In the genomic region with DNA sequence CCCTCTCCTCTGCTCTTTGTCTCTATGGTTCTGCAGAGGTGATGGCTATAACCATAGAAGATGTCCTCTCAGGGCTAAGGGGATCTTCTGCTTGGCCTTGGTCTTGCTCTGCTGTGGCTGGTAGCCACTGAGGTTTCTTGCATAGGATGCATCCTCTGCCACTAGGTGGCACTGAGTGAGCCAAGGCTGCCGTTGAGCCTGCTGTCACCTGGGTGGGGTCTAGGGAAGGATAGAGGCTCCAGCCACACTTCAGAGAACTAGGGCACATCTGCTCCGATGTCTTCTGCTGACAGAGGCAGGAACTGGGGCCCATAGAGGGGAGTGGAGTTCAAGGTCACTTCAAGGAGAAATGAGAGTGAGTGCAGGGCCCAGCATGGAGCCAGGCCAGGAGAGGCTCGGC, we compare ENCODE assay signal across 8 mouse cellular contexts. TPM values are rescaled to one million over a fixed set of nuclear protein-coding genes. Genes with fewer than 3 reads are reported as not detected.
DNase-seq lines count a peak whose midpoint lies in the region; ATAC-seq and TF ChIP-seq lines count a peak whose summit lies in the region.

No protein-coding gene starts in this region.

- peaks cover 35% of the 10 kb centered on the region for H3K4me1 ChIP-seq in E14TG2a.4 (replicated peaks; ENCODE audit: low read depth, low read length)
- peaks cover 6% of the 10 kb centered on the region for H3K4me1 ChIP-seq in heart, postnatal 0 days (ENCODE audit: control insufficient read depth, insufficient read depth)
- H3K4me1 ChIP-seq in midbrain, embryonic 10.5 days, result peaks cover 62% of the 10 kb centered on the region

- H3K27me3 ChIP-seq in E14TG2a.4 (ENCODE audit: insufficient read depth, low read length), result peaks cover 64% of the 10 kb centered on the region
- peaks cover 9% of the 10 kb centered on the region; the same call in 1 of the 2 replicates for H3K27me3 ChIP-seq in heart, postnatal 0 days (ENCODE audit: control insufficient read depth, insufficient read depth, low read length)
- peaks cover 64% of the 10 kb centered on the region for H3K27me3 ChIP-seq in midbrain, embryonic 10.5 days (ENCODE audit: low read depth, poor library complexity, severe bottlenecking)

- H3K9ac ChIP-seq in heart, postnatal 0 days (replicated peaks; ENCODE audit: low read depth, low read length), result no peak overlapping the region

- ATAC-seq in CD4-positive, CD25-positive, alpha-beta regulatory T cell, adult 4 months, result no peak
- ATAC-seq in heart, postnatal 0 days (ENCODE audit: insufficient read depth, low read depth), result no peak

- H3K36me3 ChIP-seq in E14TG2a.4 (ENCODE audit: insufficient read depth, low read length), result no peaks in the 10 kb centered on the region
- H3K36me3 ChIP-seq in heart, postnatal 0 days (replicated peaks; ENCODE audit: control insufficient read depth, insufficient read depth, low read length), result no peaks in the 10 kb centered on the region
- H3K36me3 ChIP-seq in midbrain, embryonic 10.5 days, result no peaks in the 10 kb centered on the region

- no peak for TF ChIP-seq EP300 in heart, postnatal 0 days (IDR thresholded peaks at IDR 0.05; ENCODE audit: low read depth)

- no peak overlapping the region for H3K4me3 ChIP-seq in E14TG2a.4 (replicated peaks; ENCODE audit: low read length)
- no peak overlapping the region for H3K4me3 ChIP-seq in heart, postnatal 0 days (ENCODE audit: low read depth, low read length)
- H3K4me3 ChIP-seq in midbrain, embryonic 10.5 days, result no peak overlapping the region

- TF ChIP-seq CTCF in E14TG2a.4 (conservative IDR thresholded peaks at IDR 0.05; ENCODE audit: low read length), result peak; percentile 60
- TF ChIP-seq CTCF in heart, postnatal 0 days (IDR thresholded peaks at IDR 0.05; ENCODE audit: low read depth), result peak; percentile 75

- DNase-seq in CD4-positive, CD25-positive, alpha-beta regulatory T cell, adult 2 months (ENCODE audit: low read depth, low spot score), result peak; percentile 71
- DNase-seq in cerebellum, postnatal 10 days, result peak; percentile 91 to 92
- peak; percentile 41 for DNase-seq in heart, postnatal 0 days (ENCODE audit: low spot score)
- peak; percentile 53 to 72 for DNase-seq in layer of hippocampus, postnatal 25 days (ENCODE audit: extremely low spot score in 1 of 2, low spot score in 1 of 2)
- DNase-seq in midbrain, embryonic 10.5 days (ENCODE audit: low spot score), result peak; percentile 62
- DNase-seq in spleen, postnatal 36 days (ENCODE audit: low spot score in 2 of 2), result peak; percentile 26 to 42

- H3K4me2 ChIP-seq in heart, postnatal 0 days (ENCODE audit: low read depth, low read length), result no peak overlapping the region

- H3K27ac ChIP-seq in heart, postnatal 0 days (ENCODE audit: low read depth), result no peak overlapping the region
- peak overlapping the region; percentile 67 for H3K27ac ChIP-seq in midbrain, embryonic 10.5 days (replicated peaks)

- 18% methylated on average over 3 of the region's 3 CpGs for WGBS in heart, postnatal 0 days
- WGBS in midbrain, embryonic 10.5 days, result 18% methylated on average over 3 of the region's 3 CpGs

- H3K9me3 ChIP-seq in E14TG2a.4 (ENCODE audit: low read length), result no peaks in the 10 kb centered on the region
- no peaks in the 10 kb centered on the region for H3K9me3 ChIP-seq in heart, postnatal 0 days (replicated peaks; ENCODE audit: control insufficient read depth, low read length)
- no peaks in the 10 kb centered on the region for H3K9me3 ChIP-seq in midbrain, embryonic 10.5 days (replicated peaks)

RNA-seq across cellular contexts. Expression of a gene that starts 10.5 kb away (rescaled TPM):
- polyA plus RNA-seq in CD4-positive, CD25-positive, alpha-beta regulatory T cell, adult 4 months (2017; shearing (Covaris generic)), result 1 to 10 TPM; 3.8 to 7.2 TPM
- not detected in 2 replicates for total RNA-seq in heart, postnatal 0 days (2014; rRNA removed; ENCODE audit: low replicate concordance)
- 0.05 and 0.11 TPM in 2 replicates for polyA plus RNA-seq in heart, postnatal 0 days (2015; fragmentation: Nextera tagmentation; extraction: Ambion mirVana)
- total RNA-seq in layer of hippocampus, postnatal 25 days (2021), result 10 to 100 TPM in 1 of 2 experiments, 1 to 10 TPM in 1; 9.3 to 12.9 TPM
- 15.2 TPM in 2 replicates for polyA plus RNA-seq in midbrain, embryonic 10.5 days (2016; fragmentation: Nextera tagmentation; extraction: Ambion mirVana)

RNA-seq across cellular contexts. Expression of a gene that starts 46.9 kb away (rescaled TPM):
- polyA plus RNA-seq in CD4-positive, CD25-positive, alpha-beta regulatory T cell, adult 4 months (2017; shearing (Covaris generic)), result not detected
- total RNA-seq in heart, postnatal 0 days (2014; rRNA removed; ENCODE audit: low replicate concordance), result 1.1 and 2.3 TPM in 2 replicates
- polyA plus RNA-seq in heart, postnatal 0 days (2015; fragmentation: Nextera tagmentation; extraction: Ambion mirVana), result 0.90 and 1.3 TPM in 2 replicates
- total RNA-seq in layer of hippocampus, postnatal 25 days (2021), result 1 to 10 TPM; 1.1 to 3.1 TPM
- polyA plus RNA-seq in midbrain, embryonic 10.5 days (2016; fragmentation: Nextera tagmentation; extraction: Ambion mirVana), result 0.07 and 0.09 TPM in 2 replicates

Comparison
In these comparisons a context has a peak if more than half of its experiments do, and no peak if none do; other contexts are left out.
1. DNase-seq: peak in every context shown above with its lines; median percentile 92 in cerebellum, postnatal 10 days; 71 in CD4-positive, CD25-positive, alpha-beta regulatory T cell, adult 2 months; 62 in layer of hippocampus, postnatal 25 days; 62 in midbrain, embryonic 10.5 days; 41 in heart, postnatal 0 days; 34 in spleen, postnatal 36 days.